8 mouse cellular contexts compared by ENCODE assay signal in the genomic region with DNA sequence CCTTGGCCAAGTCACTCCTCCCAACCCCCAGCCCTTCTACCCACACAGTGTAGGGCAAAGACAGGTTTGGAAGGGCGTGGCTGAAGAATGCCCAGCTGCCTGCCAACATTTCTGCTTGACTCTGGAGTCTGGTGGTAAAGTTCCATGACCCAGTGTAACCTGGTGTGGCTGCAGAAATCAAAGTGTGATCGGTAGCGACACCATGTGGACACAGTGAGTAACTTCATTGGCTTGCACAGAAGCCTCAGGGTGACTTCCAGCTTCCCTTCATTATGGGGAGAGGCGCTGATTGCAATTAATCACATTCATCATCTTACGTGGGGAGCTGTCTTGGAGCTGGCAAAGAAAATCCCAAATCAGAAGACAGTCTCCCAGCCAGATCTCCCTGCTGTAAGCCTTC. TPM values are rescaled to one million over a fixed set of nuclear protein-coding genes. Genes with fewer than 3 reads are reported as not detected.
DNase-seq lines count a peak whose midpoint lies in the region; ATAC-seq and TF ChIP-seq lines count a peak whose summit lies in the region.

No protein-coding gene starts in this region.

- H3K27me3 ChIP-seq in heart, embryonic 10.5 days (ENCODE audit: insufficient read depth, poor library complexity, severe bottlenecking), result no peaks in the 10 kb centered on the region
- no peaks in the 10 kb centered on the region for H3K27me3 ChIP-seq in intestine, postnatal 0 days (replicated peaks; ENCODE audit: control insufficient read depth, insufficient read depth, low read length)
- no peaks in the 10 kb centered on the region for H3K27me3 ChIP-seq in limb, embryonic 11.5 days (ENCODE audit: control insufficient read depth, insufficient read depth, low read length)
- no peaks in the 10 kb centered on the region for H3K27me3 ChIP-seq in midbrain, embryonic 15.5 days (replicated peaks)

- peak; percentile 54 for ATAC-seq in intestine, postnatal 0 days
- no peak for ATAC-seq in limb, embryonic 11.5 days (ENCODE audit: insufficient number of reproducible peaks, low FRiP score, low TSS enrichment, low read depth)
- peak; percentile 74 for ATAC-seq in midbrain, embryonic 15.5 days (replicated peaks)

- H3K36me3 ChIP-seq in heart, embryonic 10.5 days, result no peaks in the 10 kb centered on the region
- no peaks in the 10 kb centered on the region for H3K36me3 ChIP-seq in intestine, postnatal 0 days (ENCODE audit: control insufficient read depth, insufficient read depth)
- no peaks in the 10 kb centered on the region for H3K36me3 ChIP-seq in limb, embryonic 11.5 days (ENCODE audit: control insufficient read depth, insufficient read depth, low read length)
- no peaks in the 10 kb centered on the region for H3K36me3 ChIP-seq in midbrain, embryonic 15.5 days (replicated peaks)

- no peak overlapping the region for H3K4me3 ChIP-seq in heart, embryonic 10.5 days
- H3K4me3 ChIP-seq in intestine, postnatal 0 days (ENCODE audit: low read depth, low read length), result no peak overlapping the region
- no peak overlapping the region for H3K4me3 ChIP-seq in limb, embryonic 11.5 days (ENCODE audit: low read depth, low read length)
- H3K4me3 ChIP-seq in midbrain, embryonic 15.5 days, result no peak overlapping the region

- DNase-seq in heart, adult 18-20 months, result peak; percentile 89 to 93
- DNase-seq in heart, embryonic 10.5 days (ENCODE audit: low spot score), result no peak
- peak; percentile 81 for DNase-seq in embryo, embryonic 11 days
- DNase-seq in gastrocnemius, postnatal 36 days, result peak; percentile 73 to 80
- DNase-seq in limb, embryonic 11.5 days (ENCODE audit: low spot score), result peak; percentile 80
- peak; percentile 40 to 75 for DNase-seq in spleen, adult 18-20 months

- 7% methylated on average over 5 of the region's 5 CpGs for WGBS in heart, embryonic 10.5 days
- 6% methylated on average over 5 of the region's 5 CpGs for WGBS in intestine, postnatal 0 days
- 5% methylated on average over 5 of the region's 5 CpGs for WGBS in limb, embryonic 11.5 days
- 5% methylated on average over 5 of the region's 5 CpGs for WGBS in midbrain, embryonic 15.5 days

- intact Hi-C loops in gastrocnemius, postnatal 36 days (cut with DNase I), result loop anchor here (2.0 to 5.0 kb wide), 2 partner anchors 128 to 153 kb away; no protein-coding TSS in a partner anchor

- H3K4me1 ChIP-seq in heart, embryonic 10.5 days, result peaks cover 10% of the 10 kb centered on the region; the same call in 1 of the 2 replicates
- H3K4me1 ChIP-seq in intestine, postnatal 0 days (replicated peaks; ENCODE audit: control insufficient read depth, insufficient read depth, low read length), result no peaks in the 10 kb centered on the region
- H3K4me1 ChIP-seq in limb, embryonic 11.5 days (ENCODE audit: control insufficient read depth, insufficient read depth, low read length), result peaks cover 2% of the 10 kb centered on the region; the same call in 1 of the 2 replicates
- H3K4me1 ChIP-seq in midbrain, embryonic 15.5 days, result peaks cover 31% of the 10 kb centered on the region

- no peak overlapping the region for H3K27ac ChIP-seq in heart, embryonic 10.5 days
- no peak overlapping the region for H3K27ac ChIP-seq in intestine, postnatal 0 days (ENCODE audit: low read depth, low read length)
- no peak overlapping the region for H3K27ac ChIP-seq in limb, embryonic 11.5 days (replicated peaks; ENCODE audit: low read depth, low read length)
- H3K27ac ChIP-seq in midbrain, embryonic 15.5 days, result peak overlapping the region; percentile 71

- TF ChIP-seq CTCF in intestine, postnatal 0 days (IDR thresholded peaks at IDR 0.05; ENCODE audit: low read depth), result peak; percentile 94

- no peak overlapping the region for H3K9ac ChIP-seq in intestine, postnatal 0 days (ENCODE audit: low read depth, low read length)
- 0 out of 2 replicates have a peak overlapping the region, but pooled peaks have one; percentile 17 for H3K9ac ChIP-seq in limb, embryonic 11.5 days (ENCODE audit: low read length)
- no peak overlapping the region for H3K9ac ChIP-seq in midbrain, embryonic 15.5 days

- H3K9me3 ChIP-seq in heart, embryonic 10.5 days, result no peaks in the 10 kb centered on the region; the same call in 1 of the 2 replicates
- H3K9me3 ChIP-seq in intestine, postnatal 0 days (ENCODE audit: control insufficient read depth), result peaks cover 8% of the 10 kb centered on the region; the same call in 1 of the 2 replicates
- no peaks in the 10 kb centered on the region for H3K9me3 ChIP-seq in limb, embryonic 11.5 days (ENCODE audit: control insufficient read depth, low read length)
- no peaks in the 10 kb centered on the region for H3K9me3 ChIP-seq in midbrain, embryonic 15.5 days

- no peak overlapping the region for H3K4me2 ChIP-seq in intestine, postnatal 0 days (replicated peaks; ENCODE audit: low read depth)
- no peak overlapping the region for H3K4me2 ChIP-seq in limb, embryonic 11.5 days (ENCODE audit: low read depth, severe bottlenecking)
- H3K4me2 ChIP-seq in midbrain, embryonic 15.5 days, result no peak overlapping the region

RNA-seq across cellular contexts. Expression of a gene that starts 23.0 kb away (rescaled TPM):
- 10 to 100 TPM; 37.1 to 40.8 TPM for total RNA-seq in heart, adult 18-20 months (2021)
- 26.7 and 33.8 TPM in 2 replicates for polyA plus RNA-seq in heart, embryonic 10.5 days (2016; fragmentation: Nextera tagmentation; extraction: Ambion mirVana)
- 10 to 100 TPM; 26.3 to 30.3 TPM for total RNA-seq in gastrocnemius, postnatal 36 days (2021)
- polyA plus RNA-seq in intestine, postnatal 0 days (2015; fragmentation: Nextera tagmentation; extraction: Ambion mirVana), result 3.2 and 3.8 TPM in 2 replicates
- polyA plus RNA-seq in limb, embryonic 11.5 days (2014; fragmentation: Nextera tagmentation; extraction: Ambion mirVana), result 31.3 and 33.7 TPM in 2 replicates
- 55.0 and 56.0 TPM in 2 replicates for polyA plus RNA-seq in midbrain, embryonic 15.5 days (2015; fragmentation: Nextera tagmentation; extraction: Ambion mirVana)

RNA-seq across cellular contexts. Expression of a gene that starts 39.2 kb away (rescaled TPM):
- total RNA-seq in heart, adult 18-20 months (2021), result 10 to 100 TPM; 30.0 to 30.5 TPM
- polyA plus RNA-seq in heart, embryonic 10.5 days (2016; fragmentation: Nextera tagmentation; extraction: Ambion mirVana), result 28.7 and 35.3 TPM in 2 replicates
- total RNA-seq in gastrocnemius, postnatal 36 days (2021), result 10 to 100 TPM; 18.6 to 23.7 TPM
- 10.0 and 10.7 TPM in 2 replicates for polyA plus RNA-seq in intestine, postnatal 0 days (2015; fragmentation: Nextera tagmentation; extraction: Ambion mirVana)
- polyA plus RNA-seq in limb, embryonic 11.5 days (2014; fragmentation: Nextera tagmentation; extraction: Ambion mirVana), result 17.9 and 22.0 TPM in 2 replicates
- polyA plus RNA-seq in midbrain, embryonic 15.5 days (2015; fragmentation: Nextera tagmentation; extraction: Ambion mirVana), result 94.3 and 98.5 TPM in 2 replicates
